Mouse (Mus musculus) forebrain, embryonic 16.5 days (tissue): ENCODE data around the gene C9orf72. TPM values are rescaled to one million over a fixed set of nuclear protein-coding genes. Genes with fewer than 3 reads are reported as not detected.

Experiments used
- ATAC-seq: fragments of 200-750 bp; cut with Nextera tagmentation; 2 replicates; pipeline ENCODE4 v1.8.0; 2017; ENCODE audit warnings: mild to moderate bottlenecking, moderate library complexity
- H3K27ac ChIP-seq: fragments of 300-500 bp; sonication (generic); 2 replicates; pipeline ENCODE4 v1.5.1; 2014; ENCODE audit warnings: low read length, control low read depth
- H3K27me3 ChIP-seq: fragments of 300-500 bp; sonication (generic); replicated peaks from 2 replicates; pipeline ENCODE4 v1.6.1; 2014; ENCODE audit warnings: low read length; ENCODE audit not compliant: control insufficient read depth, insufficient read depth
- H3K36me3 ChIP-seq: fragments of 300-500 bp; sonication (generic); 2 replicates; pipeline ENCODE4 v1.6.1; 2014; ENCODE audit not compliant: control insufficient read depth, insufficient read depth
- H3K4me1 ChIP-seq: fragments of 300-500 bp; sonication (generic); replicated peaks from 2 replicates; pipeline ENCODE4 v1.6.1; 2014; ENCODE audit warnings: low read length; ENCODE audit not compliant: control insufficient read depth, insufficient read depth
- H3K4me2 ChIP-seq: fragments of 300-500 bp; sonication (generic); 2 replicates; pipeline ENCODE4 v1.6.1; 2014; ENCODE audit warnings: mild to moderate bottlenecking, low read length, control low read depth
- H3K4me3 ChIP-seq: fragments of 300-500 bp; sonication (generic); replicated peaks from 2 replicates; pipeline ENCODE4 v1.5.1; 2014; ENCODE audit warnings: mild to moderate bottlenecking, low read length, control low read depth
- H3K9ac ChIP-seq: fragments of 300-500 bp; sonication (generic); replicated peaks from 2 replicates; pipeline ENCODE4 v1.6.1; 2014; ENCODE audit warnings: low read depth, low read length, control low read depth
- H3K9me3 ChIP-seq: fragments of 300-500 bp; sonication (generic); 2 replicates; pipeline ENCODE4 v1.6.1; 2016; ENCODE audit warnings: low read length; ENCODE audit not compliant: control insufficient read depth
- WGBS: fragments of 180-500 bp; shearing (Covaris S2); extraction: QIAGEN DNeasy Blood & Tissue Kit; methylation state at CpG from one replicate; pipeline ENCODE4 v1.1.7; 2014; 5-methylcytosine and 5-hydroxymethylcytosine counted together
- polyA plus RNA-seq: library from polyadenylated mRNA; unstranded; fragments of >200 nt; fragmentation: Nextera tagmentation; extraction: Ambion mirVana; gene quantifications from 2 replicates; pipeline ENCODE4 v1.2.1, GENCODE M21; 2015

C9orf72 gene
- polyA plus RNA-seq, 1 experiment from 2014 or later: 50.2 TPM

DNA sequence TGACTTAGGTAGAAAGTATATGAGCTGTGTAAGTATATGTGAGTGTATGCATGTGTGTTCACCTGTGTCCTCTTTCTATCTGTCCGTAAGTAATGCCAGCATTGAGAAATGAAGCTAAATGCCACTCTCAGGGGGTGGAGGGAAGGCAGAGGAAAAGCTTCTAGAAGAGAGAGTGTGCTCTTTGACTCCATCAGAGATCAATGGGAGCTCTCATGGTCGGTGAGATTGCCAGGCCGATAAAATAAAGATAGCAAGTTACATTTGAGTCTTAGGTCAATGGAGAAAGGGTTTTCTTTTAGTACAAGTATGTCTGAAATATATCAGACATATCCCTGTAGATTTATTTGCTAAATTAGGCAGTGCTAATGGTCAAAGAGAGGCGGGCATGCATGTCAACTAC is 77.6 kb downstream of the C9orf72 start:
- no peak for ATAC-seq
- no peaks in the 10 kb centered on the region for H3K4me1 ChIP-seq
- H3K27me3 ChIP-seq: no peaks in the 10 kb centered on the region
- no peaks in the 10 kb centered on the region for H3K9me3 ChIP-seq
- no peak overlapping the region for H3K9ac ChIP-seq
- H3K36me3 ChIP-seq: no peaks in the 10 kb centered on the region
- H3K27ac ChIP-seq: no peak overlapping the region
- H3K4me3 ChIP-seq: no peak overlapping the region
- WGBS: 90% methylated on average over 4 of the region's 4 CpGs
- H3K4me2 ChIP-seq: no peak overlapping the region

DNA sequence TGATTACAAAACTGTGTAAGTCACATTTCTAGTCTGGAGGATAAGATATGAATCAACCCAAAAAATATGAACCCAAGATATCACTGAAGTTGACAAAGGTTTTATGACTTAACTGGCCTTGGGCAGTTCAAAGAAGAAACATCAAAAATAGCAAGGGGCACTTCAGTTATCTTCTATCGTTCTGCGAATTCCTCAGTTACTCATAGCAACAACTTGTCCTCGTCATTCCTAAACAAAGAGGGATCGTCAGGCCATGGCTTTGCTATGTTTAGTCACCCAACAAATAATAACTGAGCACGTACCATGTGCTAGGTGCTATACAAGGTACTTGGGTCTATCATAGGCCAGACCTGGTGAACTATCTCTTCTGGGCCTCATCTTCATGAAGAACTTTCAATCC is 79.4 kb downstream of the C9orf72 start:
- H3K36me3 ChIP-seq: no peaks in the 10 kb centered on the region
- H3K4me3 ChIP-seq: no peak overlapping the region
- ATAC-seq: no peak
- H3K4me2 ChIP-seq: no peak overlapping the region
- no peaks in the 10 kb centered on the region for H3K9me3 ChIP-seq
- H3K4me1 ChIP-seq: no peaks in the 10 kb centered on the region
- no peak overlapping the region for H3K9ac ChIP-seq
- H3K27ac ChIP-seq: no peak overlapping the region
- H3K27me3 ChIP-seq: no peaks in the 10 kb centered on the region
- WGBS: 94% methylated on average over 5 of the region's 5 CpGs

DNA sequence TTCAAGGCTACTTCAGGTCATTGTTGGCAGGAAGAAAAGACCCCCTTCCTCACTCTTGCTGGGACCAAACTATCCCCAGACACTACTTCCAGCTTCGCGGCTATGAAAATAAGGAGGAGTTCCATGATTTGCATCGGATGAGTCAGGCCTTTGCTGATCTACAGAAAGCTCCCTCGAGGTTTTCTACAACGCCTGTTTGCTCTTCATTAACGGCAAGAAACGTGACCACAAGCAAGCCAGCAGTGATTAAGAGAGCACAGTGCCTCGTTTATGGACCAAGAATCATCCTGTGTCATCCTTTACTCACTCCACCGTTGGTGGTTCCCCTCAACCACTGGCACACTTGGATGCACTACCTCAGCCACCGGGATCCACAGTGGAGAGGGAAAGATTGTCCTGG is 80.2 kb downstream of the C9orf72 start:
- no peak overlapping the region for H3K27ac ChIP-seq
- no peaks in the 10 kb centered on the region for H3K9me3 ChIP-seq
- no peak for ATAC-seq
- H3K27me3 ChIP-seq: no peaks in the 10 kb centered on the region
- no peak overlapping the region for H3K4me2 ChIP-seq
- 89% methylated on average over 10 of the region's 10 CpGs for WGBS
- H3K9ac ChIP-seq: no peak overlapping the region
- no peaks in the 10 kb centered on the region for H3K4me1 ChIP-seq
- H3K36me3 ChIP-seq: no peaks in the 10 kb centered on the region
- H3K4me3 ChIP-seq: no peak overlapping the region

DNA sequence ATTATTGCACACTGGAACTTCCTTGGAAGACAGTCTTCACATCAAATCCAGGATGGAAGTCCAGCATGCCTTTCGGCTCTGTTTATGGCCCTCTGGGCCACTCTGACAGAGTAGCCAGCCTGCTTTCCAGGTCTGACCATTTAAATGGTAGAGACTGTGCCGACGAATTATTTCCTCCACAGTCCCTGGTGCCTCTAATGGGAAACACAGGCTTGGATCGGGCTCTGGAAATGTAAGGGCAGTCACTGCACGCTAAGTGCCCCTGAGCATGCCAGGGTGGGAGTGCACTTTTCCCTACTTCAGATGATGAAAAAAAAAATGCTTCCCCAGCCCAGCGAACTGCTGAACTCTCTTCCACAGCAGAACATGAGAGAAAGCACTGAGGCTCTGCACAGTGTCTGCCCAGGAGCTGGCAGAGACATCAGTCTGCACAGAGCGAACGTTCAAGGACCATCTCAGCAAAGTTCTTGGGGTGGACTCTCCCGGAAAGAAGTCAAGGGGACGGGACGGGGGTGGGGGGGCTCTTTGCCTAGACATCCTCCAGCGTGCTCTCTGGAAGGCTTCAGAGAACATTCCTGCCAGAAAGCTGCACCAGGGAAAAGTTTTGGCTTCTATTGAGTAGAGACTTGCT is 82.4 kb downstream of the C9orf72 start:
- no peak overlapping the region for H3K27ac ChIP-seq
- no peak for ATAC-seq
- H3K36me3 ChIP-seq: no peaks in the 10 kb centered on the region
- WGBS: 85% methylated on average over 12 of the region's 12 CpGs
- H3K4me2 ChIP-seq: no peak overlapping the region
- no peaks in the 10 kb centered on the region for H3K4me1 ChIP-seq
- H3K4me3 ChIP-seq: no peak overlapping the region
- H3K9ac ChIP-seq: no peak overlapping the region
- no peaks in the 10 kb centered on the region for H3K27me3 ChIP-seq
- H3K9me3 ChIP-seq: no peaks in the 10 kb centered on the region

Other genes starting within 250 kb of the C9orf72 start
- gene Ifnk, start 74.1 kb downstream of the C9orf72 start, polyA plus RNA-seq: 0.27 TPM in 1 of 2 replicates, not detected in the other
- 4.3 and 4.6 TPM in 2 replicates for gene Mob3b, start 68.7 kb downstream of the C9orf72 start, polyA plus RNA-seq